Mouse (Mus musculus) neural tube, embryonic 13.5 days (tissue): ENCODE data around the gene Amy2a2. TPM values are rescaled to one million over a fixed set of nuclear protein-coding genes. Genes with fewer than 3 reads are reported as not detected.
"Not testable (repeated sequence)": the region's sequence is repeated elsewhere in the genome, so short reads cannot be mapped to it uniquely, and the experiment has no call there.

Experiments used
- ATAC-seq: fragments of 200-750 bp; cut with Nextera tagmentation; 2 replicates; pipeline ENCODE4 v1.8.0; 2017; ENCODE audit warnings: low read depth, mild to moderate bottlenecking, moderate TSS enrichment, moderate library complexity
- H3K27ac ChIP-seq: fragments of 300-500 bp; sonication (generic); replicated peaks from 2 replicates; pipeline ENCODE4 v1.5.1; 2015; ENCODE audit warnings: moderate library complexity, mild to moderate bottlenecking, inconsistent platforms
- H3K27me3 ChIP-seq: fragments of 300-500 bp; sonication (generic); 2 replicates; pipeline ENCODE4 v1.6.1; 2015; ENCODE audit warnings: mild to moderate bottlenecking, inconsistent platforms
- H3K36me3 ChIP-seq: fragments of 300-500 bp; sonication (generic); 2 replicates; pipeline ENCODE4 v1.6.1; 2015; ENCODE audit warnings: mild to moderate bottlenecking, inconsistent platforms
- H3K4me1 ChIP-seq: fragments of 300-500 bp; sonication (generic); replicated peaks from 2 replicates; pipeline ENCODE4 v1.6.1; 2015; ENCODE audit warnings: inconsistent platforms
- H3K4me2 ChIP-seq: fragments of 300-500 bp; sonication (generic); 2 replicates; pipeline ENCODE4 v1.6.1; 2015; ENCODE audit warnings: inconsistent platforms, mild to moderate bottlenecking, moderate library complexity
- H3K4me3 ChIP-seq: fragments of 300-500 bp; sonication (generic); 2 replicates; pipeline ENCODE4 v1.5.1; 2015; ENCODE audit warnings: mild to moderate bottlenecking, inconsistent platforms
- H3K9ac ChIP-seq: fragments of 300-500 bp; sonication (generic); 2 replicates; pipeline ENCODE4 v1.6.1; 2015; ENCODE audit warnings: moderate library complexity, mild to moderate bottlenecking, inconsistent platforms
- H3K9me3 ChIP-seq: fragments of 300-500 bp; sonication (generic); 2 replicates; pipeline ENCODE4 v1.6.1; 2016; ENCODE audit warnings: inconsistent platforms
- WGBS: fragments of 180-500 bp; shearing (Covaris S2); methylation state at CpG from one replicate; pipeline ENCODE4 v1.1.7; 2015; 5-methylcytosine and 5-hydroxymethylcytosine counted together
- polyA plus RNA-seq: library from polyadenylated mRNA; unstranded; fragments of >200 nt; fragmentation: Nextera tagmentation; extraction: Ambion mirVana; gene quantifications from 2 replicates; pipeline ENCODE4 v1.2.1, GENCODE M21; 2015

Amy2a2 gene
- polyA plus RNA-seq, result not detected in 2 replicates

GRCm38 (mm10) chr3:113356558-113356957 lies at the start of gene Amy2a2:
Amy2a2 (minus strand) TSS chr3:113356658.
- not testable (repeated sequence) for H3K4me3 ChIP-seq, H3K9me3 ChIP-seq, ATAC-seq, H3K4me2 ChIP-seq, H3K27me3 ChIP-seq, H3K36me3 ChIP-seq, H3K4me1 ChIP-seq, H3K9ac ChIP-seq, H3K27ac ChIP-seq
- no CpG with 5 or more reads among the region's 4 CpGs for WGBS

GRCm38 (mm10) chr3:113345484-113345883 lies 11.0 kb downstream of the Amy2a2 start:
- not testable (repeated sequence) for ATAC-seq, H3K27me3 ChIP-seq, H3K27ac ChIP-seq, H3K4me1 ChIP-seq, H3K36me3 ChIP-seq, H3K9ac ChIP-seq, H3K4me2 ChIP-seq, H3K4me3 ChIP-seq, H3K9me3 ChIP-seq

- not testable (repeated sequence) for H3K4me3 ChIP-seq
- WGBS, result no CpG with 5 or more reads among the region's 4 CpGs
Measured at GRCm38 (mm10) chr3:113323952-113324351, 32.5 kb downstream of the Amy2a2 start, which contains the start of gene Amy2a3. Amy2a3 (minus strand) TSS chr3:113324052.

GRCm38 (mm10) chr3:113312937-113313336 lies 43.5 kb downstream of the Amy2a2 start:
- H3K4me2 ChIP-seq, H3K9ac ChIP-seq, H3K4me1 ChIP-seq, H3K27ac ChIP-seq, H3K27me3 ChIP-seq, H3K4me3 ChIP-seq, ATAC-seq, H3K9me3 ChIP-seq, H3K36me3 ChIP-seq: not testable (repeated sequence)
- WGBS, result no CpG with 5 or more reads among the region's 3 CpGs

More at GRCm38 (mm10) chr3:113323952-113324351, 32.5 kb downstream of the Amy2a2 start, which contains the start of gene Amy2a3:
- not testable (repeated sequence) for ATAC-seq, H3K9me3 ChIP-seq, H3K4me2 ChIP-seq, H3K4me1 ChIP-seq, H3K9ac ChIP-seq, H3K27me3 ChIP-seq, H3K36me3 ChIP-seq, H3K27ac ChIP-seq

Other genes starting within 250 kb of the Amy2a2 start
- gene Amy2a5, start 97.8 kb downstream of the Amy2a2 start, polyA plus RNA-seq, result not detected in 2 replicates
- not detected in 2 replicates for gene Amy2a4, start 65.2 kb downstream of the Amy2a2 start, polyA plus RNA-seq
- not detected in 2 replicates for gene Amy2a3, start 32.6 kb downstream of the Amy2a2 start, polyA plus RNA-seq
- not detected in 2 replicates for gene Amy2a1, start 175.8 kb upstream of the Amy2a2 start, polyA plus RNA-seq